Mouse (Mus musculus) cerebellum, adult 2 months (tissue): ENCODE measurements around the gene Rpl13a.
"Not testable (repeated sequence)": the region's sequence is repeated elsewhere in the genome, so short reads cannot be mapped to it uniquely, and the experiment has no call there.

ENCODE experiments used
- CTCF ChIP-seq: fragments of 200-500 bp; IDR thresholded peaks from 2 replicates; pipeline ENCODE4 v1.5.1; 2011; ENCODE audit warnings: low read depth, mild to moderate bottlenecking, control low read depth, low read length, moderate library complexity, borderline replicate concordance; ENCODE audit not compliant: insufficient read depth
- POLR2A ChIP-seq: fragments of 200-500 bp; IDR thresholded peaks from 2 replicates; pipeline ENCODE4 v1.6.1; 2011; ENCODE audit warnings: low read length, control low read depth, borderline replicate concordance; ENCODE audit not compliant: insufficient read depth

DNA sequence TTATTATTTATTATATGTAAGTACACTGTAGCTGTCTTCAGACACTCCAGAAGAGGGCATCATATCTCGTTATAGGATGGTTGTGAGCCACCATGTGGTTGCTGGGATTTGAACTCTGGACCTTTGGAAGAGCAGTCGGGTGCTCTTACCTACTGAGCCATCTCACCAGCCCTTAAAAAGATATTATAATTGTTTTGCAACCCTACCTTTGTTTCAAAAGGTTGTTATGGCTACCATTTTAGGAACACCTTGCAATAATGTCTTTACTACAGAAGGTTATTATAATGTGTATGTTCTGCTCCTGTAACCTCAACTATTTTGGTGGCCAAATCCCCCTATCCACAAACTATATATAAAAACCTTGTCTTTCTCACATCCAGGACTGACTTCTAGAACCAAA is 24.5 kb upstream of the Rpl13a start:
- not testable (repeated sequence) for TF ChIP-seq CTCF, POLR2A
